In the genomic region with DNA sequence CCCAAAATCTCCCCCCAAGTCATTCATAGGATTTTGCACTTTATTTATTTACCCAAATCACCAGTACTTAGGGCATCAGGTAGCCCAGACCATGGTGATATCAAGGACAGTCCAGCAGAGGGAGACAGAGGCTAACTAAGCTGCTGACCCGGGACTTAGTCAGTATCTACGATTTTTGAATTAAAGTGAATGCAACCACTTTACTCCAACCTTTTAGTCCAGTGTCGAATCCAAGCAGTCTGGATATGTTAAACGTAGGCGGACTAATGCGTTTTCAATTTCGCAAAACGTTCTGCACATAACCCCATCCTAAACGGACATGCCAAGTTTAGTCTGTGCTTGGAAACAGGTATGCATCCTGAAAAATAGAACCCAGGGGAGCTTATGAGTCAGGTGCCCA, we compare ENCODE assay signal across 8 mouse cellular contexts. TPM values are rescaled to one million over a fixed set of nuclear protein-coding genes. Genes with fewer than 3 reads are reported as not detected.
DNase-seq lines count a peak whose midpoint lies in the region; ATAC-seq and TF ChIP-seq lines count a peak whose summit lies in the region.

No protein-coding gene starts in this region.

- 5% methylated on average over 9 of the region's 9 CpGs for WGBS in hindbrain, embryonic 15.5 days
- 6% methylated on average over 9 of the region's 9 CpGs for WGBS in small intestine, adult 2 months

- no peak overlapping the region for H3K27ac ChIP-seq in hindbrain, embryonic 15.5 days (replicated peaks)
- H3K27ac ChIP-seq in small intestine, adult 2 months (ENCODE audit: insufficient read depth, low read depth, low read length): no peak overlapping the region

- no peak overlapping the region for H3K9ac ChIP-seq in hindbrain, embryonic 15.5 days

- H3K9me3 ChIP-seq in hindbrain, embryonic 15.5 days: no peaks in the 10 kb centered on the region

- peak overlapping the region; percentile 88 for H3K4me2 ChIP-seq in hindbrain, embryonic 15.5 days

- TF ChIP-seq POLR2A in small intestine, adult 2 months (IDR thresholded peaks at IDR 0.05; ENCODE audit: low read depth, low read length): no peak

- H3K4me1 ChIP-seq in hindbrain, embryonic 15.5 days (replicated peaks): peaks cover 18% of the 10 kb centered on the region
- H3K4me1 ChIP-seq in small intestine, adult 2 months (ENCODE audit: control insufficient read depth, insufficient read depth, insufficient read length, low read length): no peaks in the 10 kb centered on the region

- peak overlapping the region; percentile 81 for H3K4me3 ChIP-seq in hindbrain, embryonic 15.5 days
- H3K4me3 ChIP-seq in small intestine, adult 2 months (ENCODE audit: low read depth, low read length): no peak overlapping the region

- 0 out of 2 replicates have a peak, but pooled peaks have one; percentile 20 for TF ChIP-seq CTCF in small intestine, adult 2 months (IDR thresholded peaks at IDR 0.05; ENCODE audit: extremely low read depth, insufficient read length, insufficient replicate concordance, low read depth, low read length)

- ATAC-seq in hindbrain, embryonic 15.5 days (ENCODE audit: low FRiP score, low read depth): 0 out of 2 replicates have a peak, but pooled peaks have one; percentile 59
- ATAC-seq in megakaryocyte-erythroid progenitor cell, adult 5-6 weeks (replicated peaks; ENCODE audit: low FRiP score, low TSS enrichment, poor library complexity, severe bottlenecking): 0 out of 2 replicates have a peak, but pooled peaks have one; percentile 61

- H3K36me3 ChIP-seq in hindbrain, embryonic 15.5 days: no peaks in the 10 kb centered on the region
- no peaks in the 10 kb centered on the region for H3K36me3 ChIP-seq in small intestine, adult 2 months (ENCODE audit: control insufficient read depth, insufficient read depth, low read length)

- DNase-seq in thymus, postnatal 4 days: peak; percentile 27
- DNase-seq in thymus, postnatal 25 days: no peak
- DNase-seq in cerebellum, postnatal 14 days: peak; percentile 83 to 85
- DNase-seq in frontal cortex, postnatal 25 days (ENCODE audit: low spot score in 2 of 2): peak; percentile 21 to 36
- peak; percentile 53 to 74 for DNase-seq in layer of hippocampus, postnatal 14 days (ENCODE audit: low spot score in 2 of 2)

- no peaks in the 10 kb centered on the region for H3K27me3 ChIP-seq in hindbrain, embryonic 15.5 days
- H3K27me3 ChIP-seq in small intestine, adult 2 months (ENCODE audit: control insufficient read depth, insufficient read depth, low read length): 0 out of 2 replicates have a peak, but pooled peaks cover 5% of the 10 kb centered on the region

RNA-seq across cellular contexts. Expression of gene C2cd4b, which starts 0.6 kb away (rescaled TPM):
- polyA plus RNA-seq in hindbrain, embryonic 15.5 days (2015; fragmentation: Nextera tagmentation; extraction: Ambion mirVana): 0.85 and 1.2 TPM in 2 replicates
- total RNA-seq in layer of hippocampus, postnatal 14 days (2021): 1 to 10 TPM; 5.4 to 7.1 TPM
- not detected in 2 replicates for total RNA-seq in megakaryocyte-erythroid progenitor cell, adult 5-6 weeks (2014; fragmentation: Nextera tagmentation)
- not detected in 2 replicates for total RNA-seq in megakaryocyte-erythroid progenitor cell, adult 5-6 weeks (2017)
- 4.0 and 9.1 TPM in 2 replicates for polyA plus RNA-seq in small intestine, adult 2 months (2012; rRNA removed)

Comparison
In these comparisons a context has a peak if more than half of its experiments do, and no peak if none do; other contexts are left out.
1. RNA of gene C2cd4b, which starts 0.6 kb away (total RNA-seq): 5.4 to 7.1 TPM in layer of hippocampus, postnatal 14 days; not detected in megakaryocyte-erythroid progenitor cell, adult 5-6 weeks; every median in the first group is over 4 times any median in the second.